Mouse (Mus musculus) kidney, adult 2 months (tissue): ENCODE data around the gene Trio. TPM values are rescaled to one million over a fixed set of nuclear protein-coding genes. Genes with fewer than 3 reads are reported as not detected.

Source experiments
- DNase-seq: peaks from one replicate; pipeline ENCODE4 v3.0.0; 2021
- H3K27ac ChIP-seq: fragments of 200-500 bp; 2 replicates; pipeline ENCODE4 v1.5.1; 2012; ENCODE audit warnings: low read depth, low read length, control low read depth, inconsistent platforms; ENCODE audit not compliant: insufficient read depth
- H3K27me3 ChIP-seq: fragments of 200-500 bp; replicated peaks from 2 replicates; pipeline ENCODE4 v1.6.1; 2012; ENCODE audit warnings: mild to moderate bottlenecking, moderate library complexity, low read length, inconsistent platforms; ENCODE audit not compliant: control insufficient read depth, insufficient read depth
- H3K36me3 ChIP-seq: fragments of 200-500 bp; 2 replicates; pipeline ENCODE4 v1.6.1; 2012; ENCODE audit warnings: mild to moderate bottlenecking, moderate library complexity, low read length, inconsistent platforms; ENCODE audit not compliant: control insufficient read depth, insufficient read depth
- H3K4me1 ChIP-seq: fragments of 200-500 bp; 2 replicates; pipeline ENCODE4 v1.6.1; 2011; ENCODE audit warnings: low read length; ENCODE audit not compliant: control insufficient read depth, insufficient read depth
- H3K4me3 ChIP-seq: fragments of 200-500 bp; 2 replicates; pipeline ENCODE4 v1.5.1; 2011; ENCODE audit warnings: mild to moderate bottlenecking, low read depth, low read length, control low read depth; ENCODE audit not compliant: insufficient read depth
- CTCF ChIP-seq: fragments of 200-500 bp; conservative IDR thresholded peaks from 2 replicates; pipeline ENCODE4 v1.5.1; 2011; ENCODE audit warnings: low read depth, mild to moderate bottlenecking, control low read depth, low read length, moderate library complexity, mixed read lengths; ENCODE audit not compliant: insufficient read depth, insufficient read length
- POLR2A ChIP-seq: fragments of 200-500 bp; IDR thresholded peaks from one replicate; pipeline ENCODE4 v1.6.1; 2011; ENCODE audit warnings: low read depth, low read length, control low read depth
- WGBS: fragments of 180-500 bp; shearing (Covaris S2); methylation state at CpG from one replicate; pipeline ENCODE4 v1.1.7; 2018; 5-methylcytosine and 5-hydroxymethylcytosine counted together
- polyA plus RNA-seq: library from polyadenylated mRNA; depleted of rRNA; stranded (reverse); fragments of >200 nt; gene quantifications from 2 replicates; pipeline ENCODE4 v1.2.3, GENCODE M21; 2012

The Trio gene
- polyA plus RNA-seq, 1 experiment, result 37.2 TPM

DNA sequence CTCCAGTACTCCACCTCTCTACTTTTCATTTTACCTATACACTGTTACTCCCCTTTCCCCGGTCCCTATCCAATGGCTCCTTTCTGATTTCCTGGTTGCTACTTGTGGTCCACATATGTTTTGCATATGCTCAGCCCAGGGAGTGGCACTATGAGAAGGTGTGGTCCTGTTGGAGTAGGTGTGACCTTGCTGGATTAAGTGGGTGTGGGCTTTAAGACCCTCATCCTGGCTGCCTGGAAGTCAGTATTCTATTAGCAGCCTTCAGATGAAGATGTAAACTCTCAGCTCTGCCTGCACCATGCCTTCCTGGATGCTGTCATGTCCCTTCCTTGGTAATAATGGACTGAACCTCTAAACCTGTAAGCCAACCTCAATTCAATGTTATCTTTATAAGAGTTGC is 29.1 kb upstream of the Trio start:
- Histone ChIP-seq H3K4me1 (peaks cover 5% of the 10 kb centered on the region; the same call in 1 of the 2 replicates), H3K4me3 (no peak overlapping the region), H3K36me3 (no peaks in the 10 kb centered on the region), H3K27me3 (no peaks in the 10 kb centered on the region), H3K27ac (no peak overlapping the region)
- no peak for TF ChIP-seq CTCF
- no peak for TF ChIP-seq POLR2A
- DNase-seq, result no peak
- WGBS, result 88% methylated on average over 1 of the region's 1 CpGs

- no peak overlapping the region for H3K27ac ChIP-seq
- peaks cover 5% of the 10 kb centered on the region; the same call in 1 of the 2 replicates for H3K4me1 ChIP-seq
- H3K36me3 ChIP-seq, result no peaks in the 10 kb centered on the region
- H3K4me3 ChIP-seq, result no peak overlapping the region
- TF ChIP-seq POLR2A (no peak), CTCF (no peak)
- no peak for DNase-seq
- no peaks in the 10 kb centered on the region for H3K27me3 ChIP-seq
- WGBS, result 46% methylated on average over 1 of the region's 1 CpGs
Observed at GRCm38 (mm10) chr15:28054111-28054510, 28.5 kb upstream of the Trio start.

- peaks cover 5% of the 10 kb centered on the region; the same call in 1 of the 2 replicates for H3K4me1 ChIP-seq
- H3K27me3 ChIP-seq, result no peaks in the 10 kb centered on the region
- WGBS, result 67% methylated on average over 6 of the region's 6 CpGs
- no peaks in the 10 kb centered on the region for H3K36me3 ChIP-seq
- TF ChIP-seq CTCF (no peak), POLR2A (no peak)
- DNase-seq, result no peak
- H3K4me3 ChIP-seq, result no peak overlapping the region
- no peak overlapping the region for H3K27ac ChIP-seq
Observed at GRCm38 (mm10) chr15:28053226-28053625, 27.6 kb upstream of the Trio start.

DNA sequence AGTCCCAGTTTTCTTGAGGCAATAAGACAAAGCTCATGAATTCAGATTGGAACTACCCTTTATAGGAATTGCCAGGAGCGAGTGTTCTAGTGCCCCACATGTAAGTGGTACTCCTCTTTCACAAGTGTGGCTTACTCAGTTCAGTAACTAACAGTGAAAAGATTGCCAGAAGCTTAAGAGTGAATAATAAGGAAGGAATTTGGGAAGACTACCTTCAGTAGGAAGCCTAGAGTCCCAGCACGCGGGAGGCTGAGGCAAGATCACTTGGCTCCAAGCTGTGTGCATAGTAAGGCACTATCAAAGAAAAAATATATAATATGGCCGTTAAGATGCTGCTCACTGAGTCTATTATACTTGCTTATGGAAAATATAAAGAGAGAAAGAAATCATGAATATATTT is 26.2 kb upstream of the Trio start:
- 87% methylated on average over 4 of the region's 4 CpGs for WGBS
- H3K27me3 ChIP-seq, result no peaks in the 10 kb centered on the region
- DNase-seq, result no peak
- no peak overlapping the region for H3K27ac ChIP-seq
- H3K4me1 ChIP-seq, result peaks cover 5% of the 10 kb centered on the region; the same call in 1 of the 2 replicates
- H3K4me3 ChIP-seq, result no peak overlapping the region
- H3K36me3 ChIP-seq, result no peaks in the 10 kb centered on the region
- TF ChIP-seq POLR2A (no peak), CTCF (no peak)

GRCm38 (mm10) chr15:28051104-28051625 is 25.5 kb upstream of the Trio start:
- WGBS, result 33% methylated on average over 18 of the region's 18 CpGs
- Histone ChIP-seq H3K4me3 (peak overlapping the region; percentile 18; the same call in 1 of the 2 replicates), H3K27ac (no peak overlapping the region), H3K36me3 (no peaks in the 10 kb centered on the region), H3K4me1 (peaks cover 5% of the 10 kb centered on the region; the same call in 1 of the 2 replicates), H3K27me3 (no peaks in the 10 kb centered on the region)
- DNase-seq, result peak; percentile 52
- TF ChIP-seq CTCF (no peak), POLR2A (no peak)

DNA sequence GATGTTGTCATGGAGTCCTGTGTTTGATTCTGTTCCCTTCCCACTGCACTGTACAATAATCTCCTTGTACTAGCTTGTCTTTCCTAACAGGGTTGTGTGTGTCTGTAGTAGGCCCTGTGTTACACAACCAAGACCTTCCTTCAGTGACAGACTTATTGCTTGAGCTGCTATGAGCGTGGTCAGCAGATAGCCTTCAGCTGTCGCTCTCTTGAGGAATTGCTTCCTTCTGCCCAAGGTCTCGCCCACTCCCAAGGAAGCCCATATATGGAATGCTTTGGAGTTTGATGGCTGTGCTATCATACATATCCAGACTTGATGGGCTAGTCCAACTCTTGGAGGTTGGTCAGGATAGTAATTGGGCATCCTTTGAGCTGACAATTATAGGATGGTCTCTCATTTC is 22.1 kb upstream of the Trio start:
- peak; percentile 16 for DNase-seq
- 57% methylated on average over 3 of the region's 3 CpGs for WGBS

GRCm38 (mm10) chr15:28041158-28041865 is 15.7 kb upstream of the Trio start:
- peak; percentile 74 for DNase-seq
- no peak overlapping the region for H3K4me3 ChIP-seq
- TF ChIP-seq POLR2A (no peak), CTCF (no peak)
- H3K36me3 ChIP-seq, result no peaks in the 10 kb centered on the region
- no peaks in the 10 kb centered on the region; the same call in 1 of the 2 replicates for H3K4me1 ChIP-seq
- H3K27ac ChIP-seq, result no peak overlapping the region
- H3K27me3 ChIP-seq, result no peaks in the 10 kb centered on the region
- 22% methylated on average over 9 of the region's 9 CpGs for WGBS

More for the DNA sequence above, 22.1 kb upstream of the Trio start:
- no peaks in the 10 kb centered on the region for H3K27me3 ChIP-seq
- TF ChIP-seq CTCF (no peak), POLR2A (no peak)
- no peak overlapping the region for H3K27ac ChIP-seq
- no peak overlapping the region for H3K4me3 ChIP-seq
- peaks cover 5% of the 10 kb centered on the region; the same call in 1 of the 2 replicates for H3K4me1 ChIP-seq
- no peaks in the 10 kb centered on the region for H3K36me3 ChIP-seq
